Mouse (Mus musculus): ENCODE data around the gene Zfp710. TPM values are rescaled to one million over a fixed set of nuclear protein-coding genes. Genes with fewer than 3 reads are reported as not detected.

Gene Zfp710
- polyA plus RNA-seq, 2 experiments, result 15.0 to 24.7 TPM

GRCm38 (mm10) chr7:80057781-80058180, 33.2 kb downstream of the Zfp710 start:
- Histone ChIP-seq H3K9me3 (ENCODE audit: control insufficient read depth, low read length) (no peaks in the 10 kb centered on the region), H3K4me2 (replicated peaks; ENCODE audit: low read depth, low read length, severe bottlenecking) (no peak overlapping the region), H3K9ac (ENCODE audit: low read depth, low read length, severe bottlenecking) (no peak overlapping the region), H3K4me3 (replicated peaks; ENCODE audit: low read length) (no peak overlapping the region), H3K27me3 (ENCODE audit: control insufficient read depth, insufficient read depth, low read length) (no peaks in the 10 kb centered on the region), H3K27ac (replicated peaks; ENCODE audit: low read depth, low read length) (no peak overlapping the region), H3K4me1 (ENCODE audit: control insufficient read depth, insufficient read depth, low read length) (peaks cover 24% of the 10 kb centered on the region), H3K36me3 (ENCODE audit: control insufficient read depth, insufficient read depth, low read length) (peaks cover 5% of the 10 kb centered on the region; the same call in 1 of the 2 replicates)
- 67% methylated on average over 14 of the region's 14 CpGs for WGBS
- no peak for ATAC-seq (ENCODE audit: low FRiP score, low read depth)
- no peak for DNase-seq (ENCODE audit: low spot score)
- no peak for TF ChIP-seq POLR2A (IDR thresholded peaks at IDR 0.05; ENCODE audit: borderline replicate concordance, extremely low read depth, insufficient read depth, insufficient read length)

GRCm38 (mm10) chr7:80058405-80059063, 33.9 kb downstream of the Zfp710 start:
- Histone ChIP-seq H3K27ac (replicated peaks; ENCODE audit: low read depth, low read length) (0 out of 2 replicates have a peak overlapping the region, but pooled peaks have one; percentile 38), H3K4me3 (replicated peaks; ENCODE audit: low read length) (no peak overlapping the region), H3K4me2 (replicated peaks; ENCODE audit: low read depth, low read length, severe bottlenecking) (no peak overlapping the region), H3K9me3 (ENCODE audit: control insufficient read depth, low read length) (no peaks in the 10 kb centered on the region), H3K27me3 (ENCODE audit: control insufficient read depth, insufficient read depth, low read length) (no peaks in the 10 kb centered on the region), H3K4me1 (ENCODE audit: control insufficient read depth, insufficient read depth, low read length) (peaks cover 24% of the 10 kb centered on the region), H3K9ac (ENCODE audit: low read depth, low read length, severe bottlenecking) (no peak overlapping the region), H3K36me3 (ENCODE audit: control insufficient read depth, insufficient read depth, low read length) (peaks cover 5% of the 10 kb centered on the region; the same call in 1 of the 2 replicates)
- no peak for DNase-seq (ENCODE audit: low spot score)
- no peak for TF ChIP-seq POLR2A (IDR thresholded peaks at IDR 0.05; ENCODE audit: borderline replicate concordance, extremely low read depth, insufficient read depth, insufficient read length)
- no peak for ATAC-seq (ENCODE audit: low FRiP score, low read depth)
- WGBS, result 89% methylated on average over 4 of the region's 4 CpGs

GRCm38 (mm10) chr7:80059064-80059838, 34.6 kb downstream of the Zfp710 start:
- no peak overlapping the region for H3K4me2 ChIP-seq (replicated peaks; ENCODE audit: low read depth, low read length, severe bottlenecking)
- peak overlapping the region; percentile 38 for H3K27ac ChIP-seq (replicated peaks; ENCODE audit: low read depth, low read length)
- no peaks in the 10 kb centered on the region for H3K9me3 ChIP-seq (ENCODE audit: control insufficient read depth, low read length)
- DNase-seq (ENCODE audit: low spot score), result no peak
- no peak overlapping the region for H3K9ac ChIP-seq (ENCODE audit: low read depth, low read length, severe bottlenecking)
- no peak overlapping the region for H3K4me3 ChIP-seq (replicated peaks; ENCODE audit: low read length)
- ATAC-seq (ENCODE audit: low FRiP score, low read depth), result no peak
- peaks cover 5% of the 10 kb centered on the region; the same call in 1 of the 2 replicates for H3K36me3 ChIP-seq (ENCODE audit: control insufficient read depth, insufficient read depth, low read length)
- WGBS, result 69% methylated on average over 13 of the region's 13 CpGs
- H3K27me3 ChIP-seq (ENCODE audit: control insufficient read depth, insufficient read depth, low read length), result no peaks in the 10 kb centered on the region
- TF ChIP-seq POLR2A (IDR thresholded peaks at IDR 0.05; ENCODE audit: borderline replicate concordance, extremely low read depth, insufficient read depth, insufficient read length), result no peak
- peaks cover 24% of the 10 kb centered on the region for H3K4me1 ChIP-seq (ENCODE audit: control insufficient read depth, insufficient read depth, low read length)

- peaks cover 5% of the 10 kb centered on the region; the same call in 1 of the 2 replicates for H3K36me3 ChIP-seq (ENCODE audit: control insufficient read depth, insufficient read depth, low read length)
- no peak for ATAC-seq (ENCODE audit: low FRiP score, low read depth)
- 80% methylated on average over 10 of the region's 10 CpGs for WGBS
- peaks cover 24% of the 10 kb centered on the region for H3K4me1 ChIP-seq (ENCODE audit: control insufficient read depth, insufficient read depth, low read length)
- no peak for TF ChIP-seq POLR2A (IDR thresholded peaks at IDR 0.05; ENCODE audit: borderline replicate concordance, extremely low read depth, insufficient read depth, insufficient read length)
- no peaks in the 10 kb centered on the region for H3K27me3 ChIP-seq (ENCODE audit: control insufficient read depth, insufficient read depth, low read length)
- H3K9ac ChIP-seq (ENCODE audit: low read depth, low read length, severe bottlenecking), result no peak overlapping the region
- no peak for DNase-seq (ENCODE audit: low spot score)
- H3K27ac ChIP-seq (replicated peaks; ENCODE audit: low read depth, low read length), result no peak overlapping the region
- H3K4me2 ChIP-seq (replicated peaks; ENCODE audit: low read depth, low read length, severe bottlenecking), result no peak overlapping the region
- H3K9me3 ChIP-seq (ENCODE audit: control insufficient read depth, low read length), result no peaks in the 10 kb centered on the region
- H3K4me3 ChIP-seq (replicated peaks; ENCODE audit: low read length), result no peak overlapping the region
Measured at GRCm38 (mm10) chr7:80060012-80060778, 35.6 kb downstream of the Zfp710 start.
